Mouse (Mus musculus) cerebellum, adult 9-10 months (tissue): Measurements from ENCODE around the gene Lrrc71.

Experiments used
- DNase-seq: peaks from one replicate; pipeline ENCODE4 v3.0.0; 2022

Lrrc71 gene

DNA sequence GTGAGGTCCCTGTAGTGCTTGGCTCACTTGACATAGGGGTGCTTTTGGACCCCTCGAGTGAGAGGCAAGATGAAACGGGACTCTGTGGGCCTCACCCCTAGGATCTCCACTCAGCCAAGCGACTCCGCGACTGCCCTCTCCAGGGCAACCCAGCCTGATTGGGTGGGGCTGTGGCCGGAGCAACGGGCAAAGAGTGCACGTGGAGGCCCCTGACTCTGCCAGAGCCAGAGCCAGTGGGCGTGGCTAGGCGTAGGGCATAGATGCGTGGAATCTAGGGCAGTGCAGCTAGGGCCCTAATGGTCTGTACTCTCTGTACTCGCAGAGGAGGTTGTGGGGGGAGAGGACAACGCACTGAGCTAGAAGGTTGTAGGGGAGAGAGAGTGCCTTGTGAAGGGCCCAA is at the start of gene Lrrc71:
Gene Lrrc71, minus strand, starts transcription at position 195 of the 400 bp plus-strand sequence.
- DNase-seq: no peak

DNA sequence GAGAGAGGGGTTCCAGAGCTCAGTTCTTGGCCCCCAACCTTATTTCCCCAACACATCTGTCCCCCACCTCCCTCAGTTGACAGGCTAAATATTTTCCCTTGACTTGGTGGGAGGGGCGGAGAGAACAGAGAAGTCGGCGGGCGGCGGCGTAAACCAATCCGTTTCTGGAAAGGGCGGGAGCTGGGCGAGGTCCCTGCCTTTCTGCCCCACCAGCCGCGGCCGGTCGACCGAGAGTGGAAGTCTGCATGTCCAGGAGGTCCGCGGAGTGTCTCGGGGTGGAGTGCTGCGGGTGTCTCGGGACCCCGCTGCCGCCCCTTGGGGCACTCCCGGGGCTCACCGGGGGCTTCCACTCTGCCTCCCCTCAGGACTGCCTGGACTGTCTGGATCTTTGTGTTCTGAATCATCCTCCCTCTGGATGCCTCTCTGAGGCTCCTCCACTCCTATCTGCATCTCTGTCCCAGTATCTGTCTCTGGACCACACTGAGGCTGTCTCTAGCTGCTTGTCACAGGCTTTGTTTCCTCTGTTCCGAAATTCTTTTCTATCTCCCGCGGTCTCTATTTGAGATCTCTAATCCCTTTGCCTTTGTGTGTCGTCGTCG is 48.4 kb upstream of the Lrrc71 start, which contains the start of gene Insrr:
Gene Insrr, plus strand, starts transcription at position 216 of the 599 bp plus-strand sequence.
- DNase-seq: no peak

DNA sequence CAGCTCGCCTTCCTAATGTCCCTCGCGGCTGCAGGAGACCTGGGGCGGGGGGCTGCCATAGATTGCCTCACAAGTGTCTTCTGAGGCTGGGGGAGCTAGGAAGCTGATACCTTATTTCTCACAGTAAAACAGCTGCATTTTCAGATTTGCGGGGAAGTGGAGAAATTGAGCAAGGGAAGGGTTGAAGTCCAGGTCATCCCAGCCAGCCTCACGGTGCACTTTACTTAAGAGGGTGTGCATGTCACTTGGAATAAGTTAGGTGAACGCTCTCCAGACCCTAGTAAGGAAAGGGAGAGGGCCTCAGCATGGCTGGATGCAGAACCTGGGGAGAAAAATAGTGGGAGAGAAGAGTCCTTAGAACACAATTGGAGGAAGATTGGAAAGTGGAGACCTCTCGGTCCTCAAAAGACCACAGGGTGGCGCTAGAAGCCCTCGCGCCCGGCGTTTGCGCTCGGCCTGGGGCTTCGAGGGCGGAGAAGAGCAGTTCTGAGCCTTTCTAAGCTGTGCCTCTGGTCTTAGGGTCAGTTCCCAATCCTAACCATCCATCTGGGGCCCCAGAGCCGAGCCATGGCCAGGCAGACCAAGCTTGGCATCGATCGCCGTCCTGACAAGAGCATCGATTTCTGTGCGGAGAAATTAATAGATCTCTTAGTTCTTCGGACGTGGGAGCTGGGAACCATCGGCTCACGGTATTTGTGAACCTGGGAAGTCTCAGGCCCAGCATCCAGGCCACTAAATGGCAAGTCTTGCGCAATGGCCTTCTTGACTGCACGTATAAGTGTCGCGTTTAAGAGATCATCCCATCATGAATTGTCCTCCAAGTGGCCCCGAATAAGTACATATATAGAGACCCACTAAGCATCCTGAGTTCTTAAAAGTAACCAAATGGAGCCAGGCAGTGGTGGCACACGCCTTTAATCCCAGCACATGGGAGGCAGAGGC is 47.2 kb upstream of the Lrrc71 start:
- DNase-seq: peak; percentile 38

DNA sequence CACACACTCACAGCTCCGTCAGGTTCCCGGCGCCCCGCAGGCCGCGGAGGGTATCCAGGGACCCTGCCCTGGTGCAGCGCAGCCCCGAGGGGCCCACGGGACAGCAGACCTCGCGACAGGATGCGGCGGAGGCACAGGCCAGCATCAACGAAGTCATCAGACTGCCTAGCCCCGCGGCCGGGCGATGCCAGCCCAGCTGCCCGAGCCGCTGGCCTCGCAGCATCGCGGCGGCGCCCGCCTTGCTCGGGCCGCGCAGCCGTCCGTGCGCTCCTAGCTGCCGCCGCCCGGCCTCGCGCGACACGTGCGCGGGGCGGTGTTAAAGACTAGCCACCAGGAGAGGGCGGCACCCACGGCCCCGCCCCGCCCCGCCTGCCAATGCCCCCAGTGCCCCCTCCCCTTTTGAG is 46.5 kb upstream of the Lrrc71 start, which contains the start of gene Ntrk1:
Gene Ntrk1, minus strand, starts transcription at position 241 of the 404 bp plus-strand sequence.
- DNase-seq: no peak

DNA sequence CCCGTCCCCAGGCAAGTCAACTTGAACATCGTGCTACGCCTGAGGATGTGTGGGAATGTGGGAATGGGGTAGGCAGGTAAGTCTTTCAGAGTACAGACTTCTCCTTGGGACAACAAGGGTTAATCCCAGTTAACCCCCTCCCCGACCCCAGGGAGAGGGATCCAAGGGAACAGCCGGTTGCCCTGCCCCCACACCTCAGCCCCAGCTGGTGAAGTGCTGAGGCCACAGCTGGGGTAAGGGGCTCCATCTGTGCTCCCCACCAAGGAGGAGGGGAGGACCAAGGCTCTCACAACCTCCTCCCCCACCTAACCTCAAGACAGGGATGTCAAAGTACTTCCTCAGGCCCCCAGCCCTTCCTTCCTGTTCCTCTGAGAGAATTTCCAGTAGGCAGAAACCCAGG is 41.3 kb upstream of the Lrrc71 start:
- no peak for DNase-seq

DNA sequence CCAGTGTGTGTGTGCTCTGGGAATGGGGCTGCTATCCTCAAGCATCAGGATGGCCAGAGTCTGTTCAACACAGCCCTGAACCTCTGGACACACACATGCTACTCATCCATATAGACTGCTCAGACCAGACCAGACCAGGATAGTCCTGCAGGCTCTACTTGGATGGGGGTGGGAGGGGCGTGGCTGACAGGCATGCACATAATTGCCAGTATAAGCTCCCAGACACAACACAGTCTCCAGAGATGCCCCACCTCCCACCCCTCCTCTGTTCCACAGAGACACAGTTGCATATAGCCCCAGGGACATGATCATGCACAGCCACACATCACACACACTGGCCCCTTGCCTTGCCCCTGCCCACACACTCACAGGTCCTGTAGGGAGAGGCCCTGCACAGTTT is 40.8 kb upstream of the Lrrc71 start:
- DNase-seq: no peak

DNA sequence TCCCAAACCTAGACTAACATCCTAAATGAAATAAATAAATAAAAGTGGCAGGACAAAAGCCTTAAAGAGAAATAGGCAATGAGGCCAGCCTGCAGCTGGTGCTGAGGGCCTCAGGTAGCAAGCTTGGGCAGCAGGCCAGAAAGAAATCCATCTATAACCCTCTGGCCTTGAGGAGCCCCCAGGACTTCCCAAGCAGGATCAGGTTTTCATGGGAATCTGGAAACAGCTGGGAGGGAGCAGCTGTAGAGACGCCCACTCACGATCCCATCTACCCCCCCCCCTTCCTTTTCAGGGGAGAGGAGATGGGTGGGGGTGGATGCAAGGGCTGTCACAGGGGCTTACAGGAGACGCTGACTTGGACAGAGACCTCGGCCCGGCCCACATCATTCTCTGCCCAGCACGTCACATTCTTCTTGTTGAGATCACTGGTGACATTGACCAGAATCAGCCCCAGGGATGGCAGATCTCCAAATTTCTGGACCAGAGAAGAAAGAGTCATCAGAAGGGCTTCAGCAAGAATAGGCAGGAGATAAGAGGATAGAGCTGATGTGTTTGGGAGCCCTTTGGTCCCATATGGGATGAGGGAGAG is 37.3 kb upstream of the Lrrc71 start:
- no peak for DNase-seq

DNA sequence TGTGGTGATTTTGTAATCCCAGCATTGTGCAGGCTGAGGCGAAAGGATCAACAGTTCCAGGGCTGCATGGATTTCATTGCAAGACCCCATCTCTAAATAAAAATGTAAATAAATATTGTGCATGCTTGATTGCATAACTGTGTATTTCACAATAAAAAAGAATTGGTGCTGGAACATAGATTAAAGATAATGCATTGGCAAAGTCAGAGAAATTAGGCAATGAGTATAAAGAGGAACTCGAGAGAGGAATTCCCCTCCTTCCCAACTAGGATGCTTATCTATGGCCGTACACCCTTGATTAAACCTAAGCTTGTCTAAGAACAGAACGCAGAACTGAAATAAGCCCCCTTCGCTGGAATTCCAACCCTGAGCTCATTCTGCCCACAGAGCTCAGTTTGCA is 36.7 kb upstream of the Lrrc71 start:
- DNase-seq: no peak

DNA sequence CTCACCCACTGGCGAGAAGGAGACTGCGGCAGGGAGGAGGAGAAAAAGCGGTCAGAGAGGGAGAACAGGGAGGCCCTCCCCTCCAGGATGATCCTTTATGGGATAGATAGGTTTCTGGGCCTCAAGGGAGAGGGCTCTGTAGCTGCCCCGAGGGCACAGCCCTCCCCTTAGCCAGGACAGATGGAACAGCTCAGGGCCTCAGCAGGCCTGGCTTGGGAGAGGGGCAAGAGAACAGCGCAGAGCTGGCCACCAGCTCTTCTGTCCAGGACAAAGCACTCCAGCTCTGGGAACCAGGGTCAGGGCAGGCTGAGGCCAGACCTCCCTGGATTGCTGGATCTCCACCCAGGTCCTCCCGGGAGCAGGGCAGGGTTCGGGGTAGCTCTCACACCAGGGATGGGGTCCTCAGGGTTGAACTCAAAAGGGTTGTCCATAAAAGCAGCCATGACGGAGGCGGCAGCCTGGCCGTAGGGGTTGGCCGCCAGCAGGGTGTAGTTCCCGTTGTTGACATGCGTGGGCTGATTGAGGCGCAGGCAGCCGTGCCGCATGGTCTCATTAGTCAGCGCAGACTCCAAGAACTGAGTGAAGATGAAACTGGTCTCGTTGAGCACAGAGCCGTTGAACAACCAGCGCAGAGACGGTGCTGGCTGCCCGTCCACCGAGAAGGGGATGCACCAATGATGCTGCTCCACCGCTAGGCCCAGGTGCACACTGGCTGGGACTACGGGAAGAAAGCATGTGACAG is 35.0 kb upstream of the Lrrc71 start:
- no peak for DNase-seq

DNA sequence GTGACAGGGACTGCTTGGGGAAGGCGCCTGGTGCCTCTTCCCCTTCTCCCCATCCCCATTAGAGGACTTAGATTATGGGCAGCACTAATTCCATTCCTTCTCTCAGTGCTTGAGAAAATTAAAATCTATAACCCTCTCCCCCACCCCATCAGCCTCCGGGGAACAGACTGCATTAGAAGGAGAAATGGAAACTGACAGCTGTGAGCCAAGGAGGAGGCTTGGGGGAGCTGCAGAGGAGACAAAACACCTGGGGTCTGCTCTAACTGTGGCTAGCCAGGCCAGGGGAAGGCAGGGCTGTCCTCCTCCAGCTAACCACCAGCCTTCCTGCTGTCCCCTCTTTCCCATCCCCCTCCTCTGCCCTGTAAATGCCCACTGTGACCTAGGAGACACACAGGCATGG is 30.7 kb upstream of the Lrrc71 start:
- DNase-seq: no peak

DNA sequence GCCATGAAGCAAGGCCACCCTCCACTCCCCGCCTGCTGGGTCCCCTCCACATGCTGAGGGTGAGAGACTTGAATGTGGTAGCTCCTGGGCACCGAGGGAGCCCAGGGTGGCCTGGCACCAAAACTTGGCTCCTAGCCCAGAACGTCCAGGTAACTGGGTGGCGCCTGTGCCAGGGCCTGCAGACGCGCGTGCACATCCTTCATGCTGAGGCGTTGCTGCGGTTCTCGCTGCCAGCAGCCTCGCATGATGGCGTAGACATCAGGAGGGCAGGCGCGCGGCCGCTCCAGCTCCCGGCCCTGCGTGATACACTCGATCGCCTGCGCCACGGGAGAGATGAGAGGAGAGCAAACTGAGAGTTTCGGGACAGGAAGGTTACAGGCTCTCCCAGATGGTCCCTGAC is 29.9 kb upstream of the Lrrc71 start:
- DNase-seq: no peak

DNA sequence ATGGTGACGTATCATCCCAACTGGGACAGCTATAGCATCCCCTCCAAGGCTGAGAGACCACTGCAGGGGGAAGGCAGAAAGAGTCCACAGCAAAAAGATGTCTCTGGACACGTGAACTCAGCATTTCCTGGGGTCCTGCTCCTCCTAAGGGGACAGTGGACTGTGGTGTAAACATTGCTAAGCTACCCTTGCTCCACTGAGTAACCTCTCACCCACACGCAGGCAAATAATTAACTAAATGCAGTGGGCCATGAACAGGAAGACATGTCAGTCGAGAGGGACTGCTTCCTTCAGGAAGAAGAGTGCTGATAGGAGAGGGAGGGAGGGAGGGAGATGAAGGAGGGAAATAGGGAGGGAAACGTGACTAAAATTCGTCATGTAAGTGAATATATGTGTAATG is 22.7 kb upstream of the Lrrc71 start:
- DNase-seq: no peak

DNA sequence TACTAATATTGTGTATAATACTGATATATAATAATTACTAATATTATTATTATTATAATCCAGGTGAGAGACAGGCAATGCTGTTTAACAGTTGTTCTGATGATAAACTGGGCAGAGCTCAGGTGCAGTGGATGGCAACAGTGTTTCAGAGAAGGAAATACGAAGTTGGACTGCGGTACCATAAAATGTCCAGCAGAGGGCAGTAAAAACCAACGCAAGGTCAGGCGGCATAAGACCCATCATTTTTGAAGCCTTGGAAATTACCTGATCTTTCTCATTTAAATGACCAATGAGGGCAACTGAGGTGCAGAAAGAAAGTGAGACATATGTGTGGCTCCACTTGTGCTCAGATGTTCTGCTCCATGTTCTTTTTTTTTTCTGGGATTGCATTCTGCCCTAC is 21.9 kb upstream of the Lrrc71 start:
- DNase-seq: peak; percentile 57

DNA sequence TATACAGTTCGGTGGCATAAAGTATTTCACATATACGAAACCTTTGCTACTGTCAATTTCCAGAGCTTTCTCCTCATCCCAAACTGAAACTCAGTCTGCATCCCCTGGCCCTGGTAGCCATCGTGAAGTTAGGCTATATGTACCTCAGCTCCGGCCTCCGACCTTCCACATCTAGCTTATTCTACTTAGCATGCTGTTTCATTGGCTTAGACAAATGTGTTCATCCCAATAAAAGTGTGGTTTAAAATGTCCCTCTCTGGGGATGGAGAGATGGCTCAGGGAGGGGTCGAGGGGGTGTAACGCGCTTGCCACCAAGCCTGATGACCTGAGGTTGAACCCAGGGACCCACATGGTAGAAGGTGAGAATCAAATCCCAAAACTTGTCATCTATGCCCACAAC is 21.1 kb upstream of the Lrrc71 start:
- DNase-seq: no peak

DNA sequence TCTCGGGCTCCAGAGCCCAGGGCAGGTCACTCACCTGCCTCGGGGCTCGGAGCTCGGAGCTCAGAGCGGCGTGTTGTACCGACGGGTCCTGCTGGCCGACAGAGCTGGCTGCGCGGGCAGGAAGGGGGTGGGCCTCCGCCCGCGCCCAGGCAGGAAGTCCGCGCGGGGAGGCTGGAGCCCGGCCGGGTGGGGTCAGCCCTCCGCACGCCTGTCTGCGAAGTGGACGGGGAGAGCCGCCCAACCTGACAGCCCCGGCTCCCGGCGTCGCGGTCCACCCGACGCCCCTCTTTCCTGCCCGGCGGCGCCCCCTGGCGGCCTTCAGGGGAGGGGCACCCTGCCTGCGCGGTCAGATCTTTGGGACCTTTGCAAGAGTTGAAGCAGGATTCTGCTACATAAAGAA is 20.4 kb upstream of the Lrrc71 start:
- DNase-seq: no peak

DNA sequence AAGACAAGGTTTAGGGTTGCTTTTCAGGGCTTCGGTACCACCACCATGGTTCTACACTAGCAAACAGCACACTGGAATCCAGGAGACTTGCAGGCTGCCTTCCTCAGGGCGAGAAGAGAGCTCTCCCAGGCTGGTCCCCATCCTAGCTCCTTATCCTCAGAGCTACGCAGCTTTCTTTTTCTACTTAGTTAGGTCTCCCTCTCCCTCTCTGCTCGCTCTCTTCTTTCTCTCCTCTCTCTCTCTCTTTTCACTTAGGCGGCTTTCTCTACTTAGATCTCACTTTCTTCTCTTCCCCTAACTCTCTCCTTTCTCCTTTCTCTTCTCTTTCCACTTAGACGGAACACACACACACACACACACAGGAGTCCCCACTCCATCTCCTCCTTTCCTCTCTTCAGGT is 20.0 kb upstream of the Lrrc71 start:
- DNase-seq: no peak

DNA sequence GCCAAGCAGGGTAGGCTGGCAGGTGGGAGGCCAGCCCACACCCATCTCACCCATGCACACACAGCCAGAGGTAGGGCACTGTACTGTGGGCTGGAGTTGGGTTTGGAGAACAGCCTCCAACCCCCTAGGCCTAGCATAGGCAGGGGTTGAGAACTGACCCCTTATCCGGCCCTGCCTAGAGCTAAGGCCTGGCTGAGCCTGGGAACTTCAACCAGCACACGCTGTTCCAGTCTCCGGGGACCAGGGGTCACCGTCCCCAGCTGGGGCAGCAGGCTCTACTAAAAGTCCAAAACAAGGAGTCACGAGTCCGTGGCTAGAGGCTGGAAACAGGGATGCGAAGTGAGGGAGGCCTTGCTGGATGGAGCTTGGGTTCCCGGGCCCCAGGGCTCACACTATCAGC is 19.3 kb upstream of the Lrrc71 start:
- DNase-seq: no peak

DNA sequence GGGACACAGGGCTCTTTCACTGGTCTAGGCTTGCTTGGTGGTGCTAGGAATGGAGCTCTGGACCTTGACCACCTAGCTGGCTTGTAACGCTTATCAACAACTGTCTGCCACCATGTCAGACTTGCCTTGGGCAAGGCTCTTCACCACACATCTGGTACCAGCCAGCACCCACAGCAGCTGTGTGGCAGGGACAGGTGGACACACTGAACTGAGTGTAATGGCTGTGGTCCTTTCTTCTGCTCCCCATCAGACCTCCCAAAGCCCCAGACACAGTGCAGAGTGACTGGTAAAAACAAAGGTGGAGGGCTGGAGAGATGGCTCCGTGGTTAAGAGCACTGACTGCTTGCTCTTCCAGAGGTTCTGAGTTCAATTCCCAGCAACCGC is 17.9 kb upstream of the Lrrc71 start:
- no peak for DNase-seq

DNA sequence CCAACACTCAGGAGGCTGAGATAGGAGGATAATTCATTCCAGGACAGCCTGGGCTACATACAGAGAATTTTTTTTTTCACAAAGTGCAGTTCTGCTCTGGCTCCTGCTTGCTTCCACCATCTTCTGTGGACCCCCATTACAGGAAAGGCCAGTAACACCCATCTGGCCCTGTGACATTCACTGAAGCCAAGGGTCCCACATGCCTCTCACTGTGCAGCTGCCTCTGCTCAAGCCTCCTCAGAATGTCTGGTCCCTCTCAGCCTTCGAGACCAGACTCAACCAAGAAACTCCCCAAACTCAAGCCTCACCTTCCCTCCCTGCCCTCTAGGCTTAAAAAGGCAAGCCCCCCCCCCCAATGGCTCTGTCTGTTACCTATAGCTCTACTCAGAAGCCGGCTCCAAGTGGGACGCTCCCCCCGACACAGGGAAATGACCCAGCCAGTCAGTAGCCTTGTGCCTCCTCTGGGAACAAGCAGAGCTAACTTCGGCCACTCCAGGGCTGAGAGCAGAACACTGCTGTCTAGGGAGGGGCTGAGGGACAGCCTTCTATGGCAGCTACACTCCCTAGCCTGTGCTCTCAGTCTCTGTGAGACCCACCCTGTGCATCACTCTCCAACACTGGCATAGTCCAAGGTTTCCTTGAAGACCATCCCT is 17.3 kb upstream of the Lrrc71 start:
- no peak for DNase-seq

DNA sequence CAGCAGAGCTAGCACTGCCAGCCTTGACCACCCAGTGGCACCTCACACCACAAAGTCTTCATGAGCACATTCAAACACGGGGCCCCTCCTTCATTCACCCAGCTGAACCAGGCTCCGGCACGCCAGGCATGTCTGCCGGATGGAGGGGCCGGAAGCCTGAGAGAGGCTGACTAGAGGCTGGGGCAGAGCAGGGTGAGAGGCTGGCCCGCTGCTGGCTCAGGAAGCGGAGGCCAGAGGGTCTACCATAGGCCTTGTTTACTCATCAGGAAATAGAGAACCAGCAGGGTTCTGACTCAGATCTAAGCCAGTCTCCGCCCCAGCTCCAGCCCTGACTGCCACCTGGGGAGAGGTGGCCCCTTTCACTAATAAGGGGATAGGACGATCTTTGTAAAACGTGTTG is 16.7 kb upstream of the Lrrc71 start:
- no peak for DNase-seq

DNA sequence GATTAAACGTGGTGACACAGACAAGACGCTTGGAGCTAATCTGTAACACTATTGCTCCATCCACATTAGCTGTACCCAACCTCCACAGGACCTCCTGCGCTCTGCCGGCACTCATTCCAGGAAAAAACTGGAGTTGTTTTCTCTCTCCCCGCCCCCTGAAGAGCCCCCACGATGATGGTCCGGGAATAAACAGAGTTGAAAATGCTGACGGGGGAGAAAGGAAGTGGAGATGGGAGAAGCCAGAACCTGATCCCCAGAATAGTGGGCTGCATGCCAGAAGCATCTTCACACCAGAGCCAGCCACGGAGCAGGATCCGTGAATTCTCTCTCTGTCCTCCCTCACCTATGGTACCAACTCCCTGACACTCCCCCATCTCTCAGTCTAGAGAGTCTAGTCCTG is 16.1 kb upstream of the Lrrc71 start:
- DNase-seq: no peak

DNA sequence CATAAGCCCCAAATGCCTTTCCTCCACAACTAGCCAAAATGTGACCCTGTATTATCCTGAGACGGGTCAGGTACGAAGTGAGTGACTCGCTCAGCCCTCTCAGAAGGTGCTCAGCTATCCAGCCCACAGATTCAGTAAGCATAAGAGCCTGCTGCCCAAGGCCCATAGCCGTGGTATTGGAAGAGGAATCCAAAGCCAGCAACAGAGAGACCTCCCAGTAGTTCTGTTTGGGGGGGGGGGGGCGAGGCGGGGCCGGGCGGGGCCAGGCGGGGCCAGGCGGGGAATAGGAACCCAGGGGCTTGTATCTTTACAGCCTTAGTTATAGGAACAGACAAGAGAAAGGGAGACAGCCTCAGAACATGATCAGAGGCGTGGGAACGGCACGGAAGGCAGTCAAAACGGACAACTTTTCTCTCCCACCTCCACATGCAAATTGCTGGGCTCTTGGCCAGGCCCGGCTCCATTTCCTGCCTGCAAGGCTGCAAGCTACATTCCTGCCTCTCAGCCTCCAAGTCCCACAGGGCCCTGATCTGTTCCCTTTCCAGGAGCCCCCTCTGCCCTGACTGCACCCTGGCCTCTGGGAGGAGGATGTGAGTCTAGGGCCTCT is 15.4 kb upstream of the Lrrc71 start:
- no peak for DNase-seq
